Mouse (Mus musculus): ENCODE results near the gene Gm3164. TPM values are rescaled to one million over a fixed set of nuclear protein-coding genes. Genes with fewer than 3 reads are reported as not detected.

Gm3164 gene
- total RNA-seq (2023): not detected in 4 replicates

DNA sequence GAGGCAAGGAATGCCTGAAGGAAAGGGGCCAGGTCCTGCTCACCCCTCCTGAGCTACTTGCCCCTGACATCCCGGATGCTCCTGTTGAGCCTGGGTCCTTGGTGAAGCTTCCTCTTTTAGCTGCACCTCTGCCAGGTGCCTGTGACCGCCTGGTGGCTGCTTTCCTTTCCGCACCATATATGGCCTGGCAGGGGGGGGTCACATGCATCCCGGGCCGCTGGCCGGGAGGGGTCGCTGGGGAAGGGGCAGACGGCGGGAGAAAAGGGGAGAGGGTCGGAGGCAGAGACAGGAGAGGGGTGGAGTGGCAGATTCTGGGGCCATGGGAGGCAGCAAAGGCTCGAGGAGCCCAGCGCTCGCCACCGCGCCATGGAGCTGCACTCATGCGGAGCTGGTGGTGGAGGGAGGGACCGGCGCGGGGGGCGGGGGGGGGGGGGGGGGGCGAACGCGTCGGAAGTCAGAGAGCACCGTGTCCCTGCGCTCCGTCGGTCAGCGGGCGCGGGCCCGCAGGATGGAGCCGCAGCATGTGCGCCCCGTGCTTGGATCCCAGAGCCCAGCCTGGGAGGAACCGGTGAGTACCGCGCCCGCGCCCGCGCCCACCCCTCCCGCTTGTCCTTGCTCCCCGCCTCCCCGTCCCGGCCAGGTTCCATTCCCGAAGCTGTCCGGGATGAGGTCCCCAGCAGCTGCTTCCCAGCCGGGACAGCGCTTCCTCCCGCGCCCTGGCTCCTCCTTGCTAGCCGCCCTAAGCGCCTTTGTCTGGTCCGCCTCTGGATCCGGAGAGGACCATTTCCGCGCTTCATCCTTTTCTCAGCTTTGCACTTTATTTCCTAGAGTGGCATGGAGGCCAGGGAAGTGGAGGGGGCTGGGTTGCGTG, at the start of gene Gm3164:
Gm3164 (plus strand) TSS at position 484 of the 871 bp plus-strand sequence.

DNA sequence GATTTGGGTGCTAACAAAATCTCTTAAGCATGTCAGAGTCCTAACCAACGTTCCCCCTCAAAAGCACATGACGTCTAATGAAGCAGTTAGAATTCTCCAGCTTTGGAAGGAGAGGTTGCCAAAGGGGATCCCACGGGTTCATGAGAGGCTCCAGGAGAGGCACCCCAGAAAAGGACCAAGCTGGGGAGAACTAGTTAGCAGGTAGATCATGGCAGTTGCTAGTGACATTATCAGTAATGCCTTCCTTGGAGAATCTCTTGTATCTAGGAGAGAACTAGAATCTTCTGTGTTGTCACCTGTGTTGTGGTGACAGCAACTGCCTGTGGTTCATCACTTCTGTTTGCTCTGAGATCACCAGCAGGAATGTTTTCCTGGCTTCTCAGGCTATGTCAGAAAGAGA, 18.0 kb upstream of the Gm3164 start, which contains the start of gene Gm3159:
Gm3159 (plus strand) TSS at position 301 of the 400 bp plus-strand sequence.

DNA sequence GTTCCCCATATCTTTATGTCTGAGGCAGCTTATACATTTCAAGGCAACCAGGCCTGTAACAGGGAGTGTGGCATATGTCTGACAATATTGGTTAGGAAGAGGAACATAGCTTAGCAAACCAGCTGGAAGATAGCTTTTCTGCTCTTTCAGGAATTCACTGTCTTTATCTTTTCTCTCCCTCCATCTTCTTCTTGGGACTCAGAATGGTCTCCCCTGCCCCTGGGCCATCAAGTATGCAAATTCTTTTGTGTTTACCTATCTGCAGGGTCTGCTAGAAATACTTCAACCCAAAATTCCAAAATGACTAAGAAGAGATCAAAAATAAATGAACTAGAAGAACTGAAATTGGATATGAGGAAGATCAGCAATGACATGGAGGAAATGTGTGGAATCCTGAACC, 15.4 kb downstream of the Gm3164 start, which contains the start of gene Gm3173:
Gm3173 (plus strand) TSS at position 301 of the 400 bp plus-strand sequence.

DNA sequence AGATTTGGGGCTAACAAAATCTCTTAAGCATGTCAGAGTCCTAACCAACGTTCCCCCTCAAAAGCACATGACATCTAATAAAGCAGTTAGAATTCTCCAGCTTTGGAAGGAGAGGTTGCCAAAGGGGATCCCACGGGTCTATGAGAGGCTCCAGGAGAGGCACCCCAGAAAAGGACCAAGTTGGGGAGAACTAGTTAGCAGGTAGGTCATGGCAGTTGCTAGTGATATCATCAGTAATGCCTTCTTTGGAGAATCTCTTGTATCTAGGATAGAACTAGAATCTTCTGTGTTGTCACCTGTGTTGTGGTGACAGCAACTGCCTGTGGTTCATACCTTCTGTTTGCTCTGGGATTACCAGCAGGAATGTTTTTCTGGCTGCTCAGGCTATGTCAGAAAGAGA, 66.2 kb downstream of the Gm3164 start, which contains the start of gene Gm3182:
Gm3182 (plus strand) TSS at position 301 of the 400 bp plus-strand sequence.

Other genes starting within 250 kb of the Gm3164 start
- gene Gm2974, start 232.9 kb upstream of the Gm3164 start, total RNA-seq (2023): not detected in 4 replicates
- not detected in 4 replicates for gene Gm3138, start 165.8 kb upstream of the Gm3164 start, total RNA-seq (2023)
- not detected in 4 replicates for gene Gm3149, start 98.2 kb upstream of the Gm3164 start, total RNA-seq (2023)
- not detected in 4 replicates for gene 2610042L04Rik, start 80.7 kb upstream of the Gm3164 start, total RNA-seq (2023)
- gene Gm3159, start 17.9 kb upstream of the Gm3164 start, total RNA-seq (2023): not detected in 4 replicates
- gene Gm3173, start 15.5 kb downstream of the Gm3164 start, total RNA-seq (2023): not detected in 4 replicates
- not detected in 4 replicates for gene Gm3182, start 66.3 kb downstream of the Gm3164 start, total RNA-seq (2023)
- gene Gm3047, start 140.0 kb downstream of the Gm3164 start, total RNA-seq (2023): not detected in 4 replicates
- not detected in 4 replicates for gene Gm8159, start 216.9 kb downstream of the Gm3164 start, total RNA-seq (2023)
- not detected in 4 replicates for gene Gm3239, start 248.7 kb downstream of the Gm3164 start, total RNA-seq (2023)